In the genomic region with DNA sequence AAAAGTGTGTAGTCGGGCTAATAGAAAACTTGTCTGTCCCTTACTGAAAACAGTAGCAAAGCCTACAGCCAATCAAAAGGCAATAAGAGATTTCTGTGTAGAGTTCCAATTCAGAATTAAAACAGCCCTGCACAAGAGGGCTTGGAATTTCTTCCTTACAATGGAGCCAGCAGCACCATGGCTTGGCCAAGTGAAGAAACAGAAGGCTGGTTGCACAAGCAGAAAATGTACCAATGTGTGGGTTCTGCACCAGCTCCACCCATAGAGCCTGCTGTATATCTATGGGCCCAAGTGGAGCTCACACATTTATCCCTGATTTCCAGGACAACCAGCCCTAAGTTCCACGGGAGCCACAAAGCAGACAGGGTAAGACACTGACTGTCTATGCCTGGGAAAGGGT, we compare ENCODE assay signal across 16 mouse cellular contexts. TPM values are rescaled to one million over a fixed set of nuclear protein-coding genes. Genes with fewer than 3 reads are reported as not detected.
DNase-seq lines count a peak whose midpoint lies in the region; ATAC-seq and TF ChIP-seq lines count a peak whose summit lies in the region.
"Not testable (repeated sequence)": the region's sequence is repeated elsewhere in the genome, so short reads cannot be mapped to it uniquely, and the experiment has no call there.
"Had no signal": no experiment of that assay in that cellular context is flagged by ENCODE, and none has a peak within 500 bp of the region (broad histone marks: within the 10 kb centered on the region; RNA-seq: fewer than 3 reads in every experiment).

A gene (plus strand): TSS at position 301 of the 400 bp plus-strand sequence.

- not testable (repeated sequence) for H3K4me1 ChIP-seq in bone marrow, adult 2 months (ENCODE audit: control insufficient read depth, insufficient read depth, low read length); liver, embryonic 15.5 days (replicated peaks); lung, adult 2 months (ENCODE audit: control insufficient read depth, insufficient read depth, low read length); spleen, adult 2 months (ENCODE audit: control insufficient read depth, insufficient read depth, insufficient read length)

- 60% methylated on average over 2 of the region's 2 CpGs for WGBS in bone marrow, adult 2 months
- 43% methylated on average over 2 of the region's 2 CpGs for WGBS in liver, embryonic 15.5 days (ENCODE audit: insufficient replicate concordance)
- 70% methylated on average over 2 of the region's 2 CpGs for WGBS in lung, adult 2 months
- 89% methylated on average over 2 of the region's 2 CpGs for WGBS in spleen, adult 2 months

- H3K27me3 ChIP-seq in liver, embryonic 15.5 days; spleen, adult 2 months (ENCODE audit: control insufficient read depth, insufficient read depth, low read length): not testable (repeated sequence)

- not testable (repeated sequence) for H3K9ac ChIP-seq in liver, embryonic 15.5 days

- ATAC-seq in liver, embryonic 15.5 days (ENCODE audit: insufficient read depth); megakaryocyte, adult 5-6 weeks (ENCODE audit: poor library complexity, severe bottlenecking): not testable (repeated sequence)

- DNase-seq in gonadal fat pad, adult 2 months (ENCODE audit: low read depth); lung, adult 2 months; spleen, adult 2 months (ENCODE audit: low read depth in 1 of 2, low spot score in 2 of 2); urinary bladder, adult 2 months (ENCODE audit: low spot score): not testable (repeated sequence)

- H3K4me3 ChIP-seq in bone marrow, adult 2 months (replicated peaks; ENCODE audit: control insufficient read depth, low read depth, low read length) = peak within 1 kb of the TSS; percentile 27
- H3K4me3 ChIP-seq in liver, embryonic 15.5 days (replicated peaks); lung, adult 2 months (replicated peaks; ENCODE audit: extremely low read depth, low read depth, low read length); spleen, adult 2 months (ENCODE audit: extremely low read depth, insufficient read depth, insufficient read length): not testable (repeated sequence)

- H3K27ac ChIP-seq in bone marrow, adult 2 months (ENCODE audit: control insufficient read depth, insufficient read depth, low read depth, low read length, poor library complexity); liver, embryonic 15.5 days (replicated peaks): not testable (repeated sequence)
- peak within 1 kb of the TSS; percentile 54 for H3K27ac ChIP-seq in spleen, adult 2 months (ENCODE audit: insufficient read depth, low read length)

- not testable (repeated sequence) for H3K36me3 ChIP-seq in liver, embryonic 15.5 days (replicated peaks); spleen, adult 2 months (ENCODE audit: control insufficient read depth, insufficient read depth, low read length)

- H3K4me2 ChIP-seq in liver, embryonic 15.5 days = not testable (repeated sequence)

- not testable (repeated sequence) for H3K9me3 ChIP-seq in liver, embryonic 15.5 days (replicated peaks)

- not testable (repeated sequence) for TF ChIP-seq CTCF in bone marrow, adult 2 months (IDR thresholded peaks at IDR 0.05; ENCODE audit: control insufficient read depth, insufficient read depth, low read length); lung, adult 2 months (IDR thresholded peaks at IDR 0.05; ENCODE audit: insufficient read depth, low read length); spleen, adult 2 months (IDR thresholded peaks at IDR 0.05; ENCODE audit: extremely low read depth, insufficient read depth, insufficient read length, insufficient replicate concordance)

- TF ChIP-seq POLR2A in bone marrow, adult 2 months (IDR thresholded peaks at IDR 0.05; ENCODE audit: borderline replicate concordance, control insufficient read depth, low read depth, low read length); lung, adult 2 months (IDR thresholded peaks at IDR 0.05; ENCODE audit: borderline replicate concordance, extremely low read depth, low read depth, low read length); spleen, adult 2 months (IDR thresholded peaks at IDR 0.05; ENCODE audit: low read depth, low read length): not testable (repeated sequence)

RNA-seq across cellular contexts. Expression of the gene that starts here (rescaled TPM):
- polyA plus RNA-seq in bone marrow, adult 2 months (2011; ENCODE audit: insufficient read depth, insufficient read length, low replicate concordance, missing spikeins) = 13.7 and 37.7 TPM in 2 replicates
- 22.1 and 38.0 TPM in 2 replicates for polyA plus RNA-seq in gonadal fat pad, adult 2 months (2012; rRNA removed)
- 14.2 and 20.2 TPM in 2 replicates for polyA plus RNA-seq in liver, embryonic 15.5 days (2015; fragmentation: Nextera tagmentation; extraction: Ambion mirVana)
- 277 and 332 TPM in 2 replicates for polyA plus RNA-seq in lung, adult 2 months (2012; rRNA removed)
- total RNA-seq in megakaryocyte, adult 5-6 weeks (2015) = 323 and 334 TPM in 2 replicates
- 586 and 674 TPM in 2 replicates for total RNA-seq in megakaryocyte, adult 5-6 weeks (2017)
- polyA plus RNA-seq in spleen, adult 2 months (2012; rRNA removed) = 65.0 and 69.1 TPM in 2 replicates
- polyA plus RNA-seq in urinary bladder, adult 2 months (2012; rRNA removed) = 16.7 and 16.8 TPM in 2 replicates
- total RNA-seq: ES-E14 had no signal
- polyA plus RNA-seq: embryonic facial prominence, embryonic 11.5 days; embryonic facial prominence, embryonic 14.5 days; forebrain, embryonic 12.5 days; forebrain, embryonic 15.5 days; heart, embryonic 10.5 days; heart, embryonic 13.5 days; hindbrain, embryonic 12.5 days; hindbrain, embryonic 15.5 days had no signal
